10 mouse cellular contexts compared by ENCODE assay signal in genomic region chr19:43905985-43906384, GRCm38 (mm10). TPM values are rescaled to one million over a fixed set of nuclear protein-coding genes. Genes with fewer than 3 reads are reported as not detected.
DNase-seq lines count a peak whose midpoint lies in the region; ATAC-seq and TF ChIP-seq lines count a peak whose summit lies in the region.
"Had no signal": no experiment of that assay in that cellular context is flagged by ENCODE, and none has a peak within 500 bp of the region (broad histone marks: within the 10 kb centered on the region; RNA-seq: fewer than 3 reads in every experiment).

No protein-coding gene starts in this region.

- peak; percentile 73 for TF ChIP-seq CTCF in stomach, postnatal 0 days (IDR thresholded peaks at IDR 0.05; ENCODE audit: low read depth)

- no peak overlapping the region for H3K4me2 ChIP-seq in stomach, postnatal 0 days (replicated peaks; ENCODE audit: low read depth)

- H3K4me3 ChIP-seq in stomach, postnatal 0 days (ENCODE audit: low read depth, low read length) = no peak overlapping the region
- H3K4me3 ChIP-seq: erythroblast, embryonic 14.5 days had no signal

- H3K36me3 ChIP-seq in stomach, postnatal 0 days (ENCODE audit: control insufficient read depth, insufficient read depth, low read length) = peaks cover 29% of the 10 kb centered on the region

- DNase-seq in adrenal gland, adult (ENCODE audit: inconsistent age in 2 of 2, low spot score in 1 of 2) = peak; percentile 35 to 77
- DNase-seq in adrenal gland, postnatal 4 days (ENCODE audit: low spot score in 2 of 2) = no peak
- DNase-seq in layer of hippocampus, postnatal 10 days (ENCODE audit: low spot score in 2 of 2) = peak; percentile 31 to 47
- DNase-seq in layer of hippocampus, adult 11-12 months (ENCODE audit: low spot score) = no peak
- DNase-seq in adrenal gland, postnatal 14 days = peak; percentile 58
- peak; percentile 61 for DNase-seq in kidney, postnatal 14 days
- peak; percentile 57 for DNase-seq in stomach, postnatal 0 days (ENCODE audit: low spot score)

- H3K27ac ChIP-seq in stomach, postnatal 0 days (replicated peaks) = no peak overlapping the region
- H3K27ac ChIP-seq: macrophage had no signal

- WGBS in stomach, postnatal 0 days = 42% methylated on average over 5 of the region's 5 CpGs

- no peak overlapping the region for H3K9ac ChIP-seq in stomach, postnatal 0 days (ENCODE audit: low read length)

- no peaks in the 10 kb centered on the region for H3K27me3 ChIP-seq in stomach, postnatal 0 days (ENCODE audit: control insufficient read depth, insufficient read depth, low read length)

- ATAC-seq in stomach, postnatal 0 days (ENCODE audit: low FRiP score, low TSS enrichment) = peak; percentile 34; the same call in 1 of the 2 replicates
- ATAC-seq in erythroblast, adult 5-6 weeks (replicated peaks; ENCODE audit: low FRiP score, poor library complexity, severe bottlenecking) = no peak

- H3K4me1 ChIP-seq in stomach, postnatal 0 days (replicated peaks; ENCODE audit: control insufficient read depth, insufficient read depth) = no peaks in the 10 kb centered on the region

- no peaks in the 10 kb centered on the region for H3K9me3 ChIP-seq in stomach, postnatal 0 days (ENCODE audit: control insufficient read depth, low read length)

- no peak for TF ChIP-seq EP300 in stomach, postnatal 0 days (optimal IDR thresholded peaks at IDR 0.05)

RNA-seq across cellular contexts. Expression of gene Dnmbp, which starts 34.0 kb away (rescaled TPM):
- 10 to 100 TPM; 22.6 to 23.1 TPM for total RNA-seq in adrenal gland, postnatal 4 days (2021)
- 10 to 100 TPM in 1 of 2 experiments, 1 to 10 TPM in 1; 8.6 to 11.4 TPM for total RNA-seq in layer of hippocampus, postnatal 10 days (2021)
- total RNA-seq in adrenal gland, postnatal 14 days (2021) = 14.0 and 15.8 TPM in 2 replicates
- polyA plus RNA-seq in stomach, postnatal 0 days (2015; fragmentation: Nextera tagmentation; extraction: Ambion mirVana) = 14.2 and 14.6 TPM in 2 replicates
- 1.3 and 3.7 TPM in 2 replicates for total RNA-seq in erythroblast, adult 5-6 weeks (2015; ENCODE audit: low replicate concordance)
- 1.4 and 2.0 TPM in 2 replicates for total RNA-seq in erythroblast, adult 5-6 weeks (2017; ENCODE audit: low replicate concordance)
- polyA plus RNA-seq: erythroblast, embryonic 14.5 days had no signal

Comparison
In these comparisons a context has a peak if more than half of its experiments do, and no peak if none do; other contexts are left out.
1. DNase-seq: peak in adrenal gland, adult (2 of 2), layer of hippocampus, postnatal 10 days (2 of 2), adrenal gland, postnatal 14 days (single experiment), kidney, postnatal 14 days (single experiment) and stomach, postnatal 0 days (single experiment); none in adrenal gland, postnatal 4 days (0 of 2) and layer of hippocampus, adult 11-12 months (single experiment).